ENCODE assay signal across 14 mouse cellular contexts in the genomic region with DNA sequence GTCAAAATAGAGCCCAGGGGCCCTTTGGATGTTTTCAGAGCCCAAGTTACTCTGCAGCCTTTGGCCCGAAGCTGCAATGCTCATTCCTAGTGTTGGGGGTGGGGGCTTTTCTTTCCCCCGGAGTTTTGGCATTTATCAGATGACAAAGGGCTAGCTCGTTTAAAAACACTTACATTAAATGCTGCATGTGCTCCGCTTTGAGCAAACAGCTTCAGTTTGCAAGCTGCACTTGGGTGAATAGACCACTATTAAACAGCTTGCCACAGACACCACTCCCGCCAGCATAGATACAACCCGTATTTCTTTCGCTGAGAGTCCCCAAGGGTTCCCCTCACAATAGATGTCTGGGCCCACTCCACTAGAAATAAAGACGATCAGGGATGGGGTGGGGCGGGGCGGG. TPM values are rescaled to one million over a fixed set of nuclear protein-coding genes. Genes with fewer than 3 reads are reported as not detected.
A peak's percentile ranks its signal among the peaks of the same experiment; 100 is the strongest.
DNase-seq lines count a peak whose midpoint lies in the region; ATAC-seq lines count a peak whose summit lies in the region.
"Had no signal": no experiment of that assay in that cellular context is flagged by ENCODE, and none has a peak within 500 bp of the region (broad histone marks: within the 10 kb centered on the region; RNA-seq: fewer than 3 reads in every experiment).

No protein-coding gene starts in this region.

- peak overlapping the region; percentile 40 for H3K4me3 ChIP-seq in midbrain, embryonic 10.5 days
- no peak overlapping the region for H3K4me3 ChIP-seq in midbrain, embryonic 16.5 days (ENCODE audit: low read depth, low read length)
- no peak overlapping the region for H3K4me3 ChIP-seq in intestine, embryonic 15.5 days (replicated peaks)
- H3K4me3 ChIP-seq in neural tube, embryonic 15.5 days (replicated peaks), result no peak overlapping the region
- H3K4me3 ChIP-seq: erythroblast, embryonic 14.5 days; limb, embryonic 15.5 days had no signal

- WGBS in midbrain, embryonic 10.5 days, result 24% methylated on average over 10 of the region's 10 CpGs
- 8% methylated on average over 10 of the region's 10 CpGs for WGBS in midbrain, embryonic 16.5 days
- WGBS in intestine, embryonic 15.5 days, result 31% methylated on average over 10 of the region's 10 CpGs
- 8% methylated on average over 10 of the region's 10 CpGs for WGBS in neural tube, embryonic 15.5 days

- no peak overlapping the region for H3K9ac ChIP-seq in midbrain, embryonic 16.5 days (ENCODE audit: low read depth, low read length)
- no peak overlapping the region for H3K9ac ChIP-seq in intestine, embryonic 15.5 days
- H3K9ac ChIP-seq in neural tube, embryonic 15.5 days (replicated peaks), result no peak overlapping the region
- H3K9ac ChIP-seq: limb, embryonic 15.5 days had no signal

- intact Hi-C loops in gastrocnemius, postnatal 14 days (cut with DNase I; ENCODE audit: low total_unique reads), result no loop called here

- H3K9me3 ChIP-seq in midbrain, embryonic 10.5 days (replicated peaks), result no peaks in the 10 kb centered on the region
- H3K9me3 ChIP-seq in midbrain, embryonic 16.5 days (replicated peaks; ENCODE audit: control insufficient read depth, low read length, poor library complexity, severe bottlenecking), result no peaks in the 10 kb centered on the region
- no peaks in the 10 kb centered on the region for H3K9me3 ChIP-seq in intestine, embryonic 15.5 days
- no peaks in the 10 kb centered on the region for H3K9me3 ChIP-seq in neural tube, embryonic 15.5 days (replicated peaks)
- H3K9me3 ChIP-seq: limb, embryonic 15.5 days had no signal

- DNase-seq in gastrocnemius, postnatal 14 days, result peak; percentile 1
- DNase-seq in gastrocnemius, adult 18-20 months (ENCODE audit: low spot score), result no peak
- no peak for DNase-seq in midbrain, embryonic 10.5 days (ENCODE audit: low spot score)
- no peak for DNase-seq in urinary bladder, postnatal 10 days (ENCODE audit: low spot score)
- DNase-seq: adrenal gland, adult 8-10 months; cerebellum, adult 18-20 months had no signal

- peaks cover 100% of the 10 kb centered on the region for H3K27me3 ChIP-seq in midbrain, embryonic 10.5 days (ENCODE audit: low read depth, poor library complexity, severe bottlenecking)
- peaks cover 48% of the 10 kb centered on the region for H3K27me3 ChIP-seq in midbrain, embryonic 16.5 days (ENCODE audit: control insufficient read depth, insufficient read depth, low read depth, low read length)
- H3K27me3 ChIP-seq in intestine, embryonic 15.5 days (replicated peaks), result peaks cover 17% of the 10 kb centered on the region; the same call in 1 of the 2 replicates
- H3K27me3 ChIP-seq in neural tube, embryonic 15.5 days (replicated peaks), result peaks cover 23% of the 10 kb centered on the region

- H3K4me2 ChIP-seq in midbrain, embryonic 16.5 days (ENCODE audit: low read length), result no peak overlapping the region; the same call in 1 of the 2 replicates
- H3K4me2 ChIP-seq in intestine, embryonic 15.5 days (replicated peaks), result peak overlapping the region; percentile 36
- H3K4me2 ChIP-seq in neural tube, embryonic 15.5 days, result peak overlapping the region; percentile 45

- no peak overlapping the region for H3K27ac ChIP-seq in midbrain, embryonic 10.5 days (replicated peaks)
- H3K27ac ChIP-seq in midbrain, embryonic 16.5 days (ENCODE audit: low read length), result no peak overlapping the region
- H3K27ac ChIP-seq in intestine, embryonic 15.5 days, result 0 out of 2 replicates have a peak overlapping the region, but pooled peaks have one; percentile 3
- no peak overlapping the region for H3K27ac ChIP-seq in neural tube, embryonic 15.5 days (replicated peaks)

- no peak for ATAC-seq in midbrain, embryonic 16.5 days
- ATAC-seq in intestine, embryonic 15.5 days, result no peak
- ATAC-seq in neural tube, embryonic 15.5 days (ENCODE audit: low FRiP score), result no peak; the same call in 1 of the 2 replicates
- ATAC-seq in frontal cortex, adult (ENCODE audit: low TSS enrichment), result no peak

- H3K36me3 ChIP-seq in midbrain, embryonic 10.5 days, result peaks cover 6% of the 10 kb centered on the region; the same call in 1 of the 2 replicates
- no peaks in the 10 kb centered on the region for H3K36me3 ChIP-seq in midbrain, embryonic 16.5 days (ENCODE audit: control insufficient read depth, insufficient read depth, low read length)
- H3K36me3 ChIP-seq in intestine, embryonic 15.5 days, result no peaks in the 10 kb centered on the region
- no peaks in the 10 kb centered on the region for H3K36me3 ChIP-seq in neural tube, embryonic 15.5 days
- H3K36me3 ChIP-seq: limb, embryonic 15.5 days had no signal

- H3K4me1 ChIP-seq in midbrain, embryonic 10.5 days, result peaks cover 66% of the 10 kb centered on the region
- peaks cover 26% of the 10 kb centered on the region for H3K4me1 ChIP-seq in midbrain, embryonic 16.5 days (ENCODE audit: control insufficient read depth, insufficient read depth, low read length)
- H3K4me1 ChIP-seq in intestine, embryonic 15.5 days (replicated peaks), result peaks cover 33% of the 10 kb centered on the region
- H3K4me1 ChIP-seq in neural tube, embryonic 15.5 days, result peaks cover 39% of the 10 kb centered on the region

RNA-seq across cellular contexts. Expression of a gene that starts 6.3 kb away (rescaled TPM):
- total RNA-seq in gastrocnemius, postnatal 14 days (2021), result 100 to 1,000 TPM; 213 to 272 TPM
- total RNA-seq in gastrocnemius, adult 18-20 months (2021), result 1 to 10 TPM in 1 of 2 experiments, under 1 TPM in 1; 0.69 to 1.1 TPM
- 107 and 118 TPM in 2 replicates for polyA plus RNA-seq in midbrain, embryonic 10.5 days (2016; fragmentation: Nextera tagmentation; extraction: Ambion mirVana)
- 50.4 and 66.0 TPM in 2 replicates for polyA plus RNA-seq in midbrain, embryonic 16.5 days (2015; fragmentation: Nextera tagmentation; extraction: Ambion mirVana)
- 364 and 395 TPM in 2 replicates for polyA plus RNA-seq in intestine, embryonic 15.5 days (2015; fragmentation: Nextera tagmentation; extraction: Ambion mirVana)
- polyA plus RNA-seq in neural tube, embryonic 15.5 days (2015; fragmentation: Nextera tagmentation; extraction: Ambion mirVana), result 96.8 and 132 TPM in 2 replicates
- total RNA-seq: hematopoietic stem cell, adult 5-6 weeks; megakaryocyte, adult 5-6 weeks had no signal
